ENCODE assay signal across 35 mouse cellular contexts in genomic region chr5:147100180-147100579, GRCm38 (mm10).
"Had no signal": no experiment of that assay in that cellular context is flagged by ENCODE, and none has a peak within 500 bp of the region (broad histone marks: within the 10 kb centered on the region; RNA-seq: fewer than 3 reads in every experiment).

No protein-coding gene starts in this region.

- H3K9ac ChIP-seq: heart, embryonic 12.5 days; heart, embryonic 13.5 days; heart, embryonic 15.5 days; hindbrain, embryonic 12.5 days; hindbrain, embryonic 13.5 days; hindbrain, embryonic 14.5 days; hindbrain, embryonic 15.5 days; intestine, embryonic 15.5 days; kidney, embryonic 15.5 days had no signal

- H3K4me1 ChIP-seq: heart, embryonic 10.5 days; heart, embryonic 12.5 days; heart, embryonic 13.5 days; heart, embryonic 15.5 days; hindbrain, embryonic 12.5 days; hindbrain, embryonic 13.5 days; hindbrain, embryonic 15.5 days; intestine, embryonic 15.5 days had no signal

- H3K27me3 ChIP-seq: heart, embryonic 12.5 days; heart, embryonic 13.5 days; heart, embryonic 15.5 days; hindbrain, embryonic 12.5 days; hindbrain, embryonic 13.5 days; hindbrain, embryonic 15.5 days; intestine, embryonic 15.5 days; kidney, embryonic 15.5 days had no signal

- DNase-seq: heart, postnatal 10 days; heart, postnatal 14 days; heart, postnatal 36 days; heart, postnatal 4 days; kidney, adult 11 months; kidney, adult 18-20 months; kidney, adult 2 months; kidney, adult 8-10 months; kidney, adult 9 months; kidney, postnatal 10 days; kidney, postnatal 14 days; kidney, postnatal 25 days; kidney, postnatal 36 days; kidney, postnatal 4 days; layer of hippocampus, adult 9-11 months; layer of hippocampus, postnatal 36 days had no signal

- H3K4me2 ChIP-seq: heart, embryonic 11.5 days; heart, embryonic 12.5 days; heart, embryonic 13.5 days; heart, embryonic 15.5 days; hindbrain, embryonic 12.5 days; hindbrain, embryonic 13.5 days; hindbrain, embryonic 14.5 days; hindbrain, embryonic 15.5 days; intestine, embryonic 15.5 days; kidney, embryonic 15.5 days had no signal

- H3K9me3 ChIP-seq: heart, embryonic 10.5 days; heart, embryonic 12.5 days; heart, embryonic 13.5 days; heart, embryonic 15.5 days; hindbrain, embryonic 10.5 days; hindbrain, embryonic 12.5 days; hindbrain, embryonic 13.5 days; hindbrain, embryonic 15.5 days; intestine, embryonic 15.5 days; kidney, embryonic 15.5 days had no signal

- H3K4me3 ChIP-seq: heart, embryonic 10.5 days; heart, embryonic 12.5 days; heart, embryonic 13.5 days; heart, embryonic 15.5 days; hindbrain, embryonic 10.5 days; hindbrain, embryonic 12.5 days; hindbrain, embryonic 13.5 days; hindbrain, embryonic 15.5 days; intestine, embryonic 15.5 days; kidney, embryonic 15.5 days; layer of hippocampus, adult 2 months had no signal

- ATAC-seq: hindbrain, embryonic 16.5 days; hindbrain, postnatal 0 days; inflammation-experienced regulatory T-cells, adult 6 months; intestine, embryonic 15.5 days; intestine, embryonic 16.5 days; intestine, postnatal 0 days had no signal

- H3K27ac ChIP-seq: heart, embryonic 10.5 days; heart, embryonic 13.5 days; heart, embryonic 15.5 days; hindbrain, embryonic 10.5 days; hindbrain, embryonic 12.5 days; hindbrain, embryonic 13.5 days; hindbrain, embryonic 14.5 days; hindbrain, embryonic 15.5 days; hindbrain, postnatal 0 days; intestine, embryonic 15.5 days; kidney, embryonic 15.5 days; kidney, postnatal 0 days; layer of hippocampus, adult 2 months had no signal
